Mouse (Mus musculus) neural tube, embryonic 14.5 days (tissue): ENCODE data around the gene Ncbp2. TPM values are rescaled to one million over a fixed set of nuclear protein-coding genes. Genes with fewer than 3 reads are reported as not detected.

Experiments used
- ATAC-seq: fragments of 200-750 bp; cut with Nextera tagmentation; 2 replicates; pipeline ENCODE4 v1.8.0; 2017; ENCODE audit warnings: low read depth, mild to moderate bottlenecking, moderate TSS enrichment, moderate library complexity
- H3K27ac ChIP-seq: fragments of 300-500 bp; sonication (generic); 2 replicates; pipeline ENCODE4 v1.5.1; 2014; ENCODE audit warnings: low read depth, mild to moderate bottlenecking, control low read depth, low read length, moderate library complexity, mixed read lengths
- H3K27me3 ChIP-seq: fragments of 300-500 bp; sonication (generic); 2 replicates; pipeline ENCODE4 v1.6.1; 2014; ENCODE audit warnings: low read length; ENCODE audit not compliant: control insufficient read depth, insufficient read depth
- H3K36me3 ChIP-seq: fragments of 300-500 bp; sonication (generic); 2 replicates; pipeline ENCODE4 v1.6.1; 2014; ENCODE audit warnings: low read length, mixed read lengths; ENCODE audit not compliant: control insufficient read depth, insufficient read depth
- H3K4me1 ChIP-seq: fragments of 300-500 bp; sonication (generic); 2 replicates; pipeline ENCODE4 v1.6.1; 2014; ENCODE audit warnings: low read length; ENCODE audit not compliant: control insufficient read depth, insufficient read depth
- H3K4me2 ChIP-seq: fragments of 300-500 bp; sonication (generic); 2 replicates; pipeline ENCODE4 v1.6.1; 2014; ENCODE audit warnings: mild to moderate bottlenecking, low read depth, low read length, control low read depth
- H3K4me3 ChIP-seq: fragments of 300-500 bp; sonication (generic); 2 replicates; pipeline ENCODE4 v1.5.1; 2014; ENCODE audit warnings: low read depth, low read length, control low read depth, mixed read lengths
- H3K9ac ChIP-seq: fragments of 300-500 bp; sonication (generic); replicated peaks from 2 replicates; pipeline ENCODE4 v1.6.1; 2014; ENCODE audit warnings: low read depth, mild to moderate bottlenecking, control low read depth, low read length, mixed read lengths
- H3K9me3 ChIP-seq: fragments of 300-500 bp; sonication (generic); 2 replicates; pipeline ENCODE4 v1.6.1; 2016; ENCODE audit warnings: low read length; ENCODE audit not compliant: control insufficient read depth
- WGBS: fragments of 180-500 bp; shearing (Covaris S2); extraction: QIAGEN DNeasy Blood & Tissue Kit; methylation state at CpG from one replicate; pipeline ENCODE4 v1.1.7; 2014; 5-methylcytosine and 5-hydroxymethylcytosine counted together
- polyA plus RNA-seq: library from polyadenylated mRNA; unstranded; fragments of >200 nt; fragmentation: Nextera tagmentation; extraction: Ambion mirVana; gene quantifications from 2 replicates; pipeline ENCODE4 v1.2.1, GENCODE M21; 2014

The Ncbp2 gene
- polyA plus RNA-seq, 1 experiment from 2014 or later: 92.0 TPM

- no peak overlapping the region for H3K4me2 ChIP-seq
- 77% methylated on average over 10 of the region's 10 CpGs for WGBS
- H3K4me1 ChIP-seq: 0 out of 2 replicates have a peak, but pooled peaks cover 9% of the 10 kb centered on the region
- no peaks in the 10 kb centered on the region for H3K27me3 ChIP-seq
- H3K4me3 ChIP-seq: no peak overlapping the region
- H3K9me3 ChIP-seq: no peaks in the 10 kb centered on the region
- no peaks in the 10 kb centered on the region for H3K36me3 ChIP-seq
- no peak overlapping the region for H3K9ac ChIP-seq
- no peak overlapping the region for H3K27ac ChIP-seq
- no peak for ATAC-seq
These were observed 37.9 kb upstream of the Ncbp2 start for GRCm38 (mm10) chr16:31910281-31910847.

- H3K4me2 ChIP-seq: no peak overlapping the region
These were observed 30.5 kb upstream of the Ncbp2 start for GRCm38 (mm10) chr16:31917776-31918175.

GRCm38 (mm10) chr16:31918248-31918724 lies 30.0 kb upstream of the Ncbp2 start:
- Histone ChIP-seq H3K27ac (no peak overlapping the region), H3K4me1 (no peaks in the 10 kb centered on the region), H3K36me3 (no peaks in the 10 kb centered on the region), H3K4me3 (no peak overlapping the region), H3K9ac (peak overlapping the region; percentile 37; the same call in 1 of the 2 replicates), H3K9me3 (no peaks in the 10 kb centered on the region), H3K27me3 (no peaks in the 10 kb centered on the region), H3K4me2 (0 out of 2 replicates have a peak overlapping the region, but pooled peaks have one; percentile 24)
- ATAC-seq: peak; percentile 66; the same call in 1 of the 2 replicates
- WGBS: 3% methylated on average over 14 of the region's 14 CpGs

More at GRCm38 (mm10) chr16:31917776-31918175, 30.5 kb upstream of the Ncbp2 start:
- 78% methylated on average over 11 of the region's 11 CpGs for WGBS
- H3K4me3 ChIP-seq: no peak overlapping the region
- no peak overlapping the region for H3K27ac ChIP-seq
- H3K36me3 ChIP-seq: no peaks in the 10 kb centered on the region
- 0 out of 2 replicates have a peak overlapping the region, but pooled peaks have one; percentile 37 for H3K9ac ChIP-seq
- ATAC-seq: no peak
- H3K27me3 ChIP-seq: no peaks in the 10 kb centered on the region
- H3K4me1 ChIP-seq: no peaks in the 10 kb centered on the region
- H3K9me3 ChIP-seq: no peaks in the 10 kb centered on the region

GRCm38 (mm10) chr16:31924368-31924767 lies 23.9 kb upstream of the Ncbp2 start:
- no peak for ATAC-seq
- no peaks in the 10 kb centered on the region for H3K27me3 ChIP-seq
- no peaks in the 10 kb centered on the region for H3K36me3 ChIP-seq
- no peak overlapping the region for H3K4me2 ChIP-seq
- H3K27ac ChIP-seq: no peak overlapping the region
- no peak overlapping the region for H3K9ac ChIP-seq
- no peaks in the 10 kb centered on the region for H3K9me3 ChIP-seq
- WGBS: 87% methylated on average over 6 of the region's 6 CpGs
- no peak overlapping the region for H3K4me3 ChIP-seq
- H3K4me1 ChIP-seq: no peaks in the 10 kb centered on the region

- no peak overlapping the region for H3K4me2 ChIP-seq
- H3K9ac ChIP-seq: no peak overlapping the region
- WGBS: 86% methylated on average over 6 of the region's 6 CpGs
- no peak for ATAC-seq
- no peak overlapping the region for H3K4me3 ChIP-seq
- no peaks in the 10 kb centered on the region for H3K9me3 ChIP-seq
- no peaks in the 10 kb centered on the region for H3K27me3 ChIP-seq
- no peak overlapping the region for H3K27ac ChIP-seq
- H3K4me1 ChIP-seq: no peaks in the 10 kb centered on the region
- no peaks in the 10 kb centered on the region for H3K36me3 ChIP-seq
These were observed 22.2 kb upstream of the Ncbp2 start for GRCm38 (mm10) chr16:31926091-31926490.

GRCm38 (mm10) chr16:31926547-31927182 lies 21.6 kb upstream of the Ncbp2 start:
- H3K36me3 ChIP-seq: no peaks in the 10 kb centered on the region
- ATAC-seq: no peak
- 85% methylated on average over 13 of the region's 13 CpGs for WGBS
- H3K4me3 ChIP-seq: no peak overlapping the region
- H3K27ac ChIP-seq: no peak overlapping the region
- no peak overlapping the region for H3K9ac ChIP-seq
- no peaks in the 10 kb centered on the region for H3K9me3 ChIP-seq
- H3K4me1 ChIP-seq: no peaks in the 10 kb centered on the region
- H3K4me2 ChIP-seq: no peak overlapping the region
- no peaks in the 10 kb centered on the region for H3K27me3 ChIP-seq

- H3K9ac ChIP-seq: no peak overlapping the region
- H3K27me3 ChIP-seq: no peaks in the 10 kb centered on the region
- H3K4me3 ChIP-seq: no peak overlapping the region
- no peak for ATAC-seq
- H3K36me3 ChIP-seq: no peaks in the 10 kb centered on the region
- WGBS: 83% methylated on average over 5 of the region's 5 CpGs
- no peak overlapping the region for H3K27ac ChIP-seq
- no peaks in the 10 kb centered on the region for H3K4me1 ChIP-seq
- no peaks in the 10 kb centered on the region for H3K9me3 ChIP-seq
- no peak overlapping the region for H3K4me2 ChIP-seq
These were observed 20.9 kb upstream of the Ncbp2 start for GRCm38 (mm10) chr16:31927412-31927811.

- Histone ChIP-seq H3K27ac (no peak overlapping the region), H3K4me3 (no peak overlapping the region), H3K4me1 (peaks cover 20% of the 10 kb centered on the region), H3K36me3 (no peaks in the 10 kb centered on the region), H3K9ac (no peak overlapping the region), H3K27me3 (no peaks in the 10 kb centered on the region), H3K9me3 (no peaks in the 10 kb centered on the region), H3K4me2 (no peak overlapping the region)
- 52% methylated on average over 17 of the region's 17 CpGs for WGBS
- ATAC-seq: no peak
These were observed 17.0 kb upstream of the Ncbp2 start for GRCm38 (mm10) chr16:31931330-31931729.

GRCm38 (mm10) chr16:31932255-31932654 lies 16.1 kb upstream of the Ncbp2 start:
- H3K9me3 ChIP-seq: no peaks in the 10 kb centered on the region
- 24% methylated on average over 5 of the region's 5 CpGs for WGBS
- H3K27ac ChIP-seq: peak overlapping the region; percentile 94
- peak; percentile 9; the same call in 1 of the 2 replicates for ATAC-seq
- no peak overlapping the region for H3K4me3 ChIP-seq
- H3K4me2 ChIP-seq: no peak overlapping the region
- H3K4me1 ChIP-seq: peaks cover 20% of the 10 kb centered on the region
- H3K9ac ChIP-seq: no peak overlapping the region
- H3K36me3 ChIP-seq: no peaks in the 10 kb centered on the region
- H3K27me3 ChIP-seq: no peaks in the 10 kb centered on the region
